Mouse (Mus musculus): Measurements from ENCODE around the gene Pcsk2.

- no peak for TF ChIP-seq CHD2 (IDR thresholded peaks at IDR 0.05; ENCODE audit: low read depth, low read length)
- TF ChIP-seq MAFK (IDR thresholded peaks at IDR 0.05; ENCODE audit: insufficient read depth, low read depth, low read length) = no peak
- TF ChIP-seq ZNF384 (IDR thresholded peaks at IDR 0.05; ENCODE audit: low read depth, low read length) = no peak
Observed at GRCm38 (mm10) chr2:143839458-143839857, 293.5 kb downstream of the Pcsk2 start.

Data from ES-E14 (cell line).